Mouse (Mus musculus): ENCODE results near the gene Serpinf2. TPM values are rescaled to one million over a fixed set of nuclear protein-coding genes. Genes with fewer than 3 reads are reported as not detected.
A peak's percentile ranks its signal among the peaks of the same experiment; 100 is the strongest.

Gene Serpinf2
- polyA plus RNA-seq, 1 experiment from 2014 or later = 0.07 TPM

- H3K4me1 ChIP-seq (replicated peaks) = 0 out of 2 replicates have a peak, but pooled peaks cover 5% of the 10 kb centered on the region
- no peak overlapping the region for H3K9ac ChIP-seq (replicated peaks)
- H3K27ac ChIP-seq = no peak overlapping the region
- no peak for ATAC-seq
- H3K4me2 ChIP-seq (replicated peaks) = no peak overlapping the region
- H3K27me3 ChIP-seq = no peaks in the 10 kb centered on the region
- no peaks in the 10 kb centered on the region for H3K9me3 ChIP-seq
- peaks cover 70% of the 10 kb centered on the region for H3K36me3 ChIP-seq
- H3K4me3 ChIP-seq (replicated peaks) = no peak overlapping the region
- 44% methylated on average over 8 of the region's 8 CpGs for whole genome bisulfite sequencing
Measured at GRCm38 (mm10) chr11:75443711-75444110, 4.3 kb upstream of the Serpinf2 start.

GRCm38 (mm10) chr11:75441601-75442000 is 2.2 kb upstream of the Serpinf2 start:
- H3K27me3 ChIP-seq = no peaks in the 10 kb centered on the region
- H3K27ac ChIP-seq = no peak overlapping the region
- 75% methylated on average over 16 of the region's 16 CpGs for WGBS
- H3K4me1 ChIP-seq (replicated peaks) = 0 out of 2 replicates have a peak, but pooled peaks cover 5% of the 10 kb centered on the region
- no peak overlapping the region for H3K4me3 ChIP-seq (replicated peaks)
- peaks cover 50% of the 10 kb centered on the region for H3K36me3 ChIP-seq
- H3K9me3 ChIP-seq = no peaks in the 10 kb centered on the region
- H3K9ac ChIP-seq (replicated peaks) = no peak overlapping the region
- ATAC-seq = no peak
- no peak overlapping the region for H3K4me2 ChIP-seq (replicated peaks)

- Histone ChIP-seq H3K36me3 (peaks cover 46% of the 10 kb centered on the region), H3K9ac (replicated peaks) (no peak overlapping the region), H3K9me3 (no peaks in the 10 kb centered on the region), H3K27ac (no peak overlapping the region), H3K4me2 (replicated peaks) (no peak overlapping the region), H3K27me3 (no peaks in the 10 kb centered on the region), H3K4me3 (replicated peaks) (no peak overlapping the region), H3K4me1 (replicated peaks) (0 out of 2 replicates have a peak, but pooled peaks cover 5% of the 10 kb centered on the region)
- no peak for ATAC-seq
- WGBS = 91% methylated on average over 7 of the region's 7 CpGs
Measured at GRCm38 (mm10) chr11:75441034-75441433, 1.6 kb upstream of the Serpinf2 start.

GRCm38 (mm10) chr11:75439951-75440350 is 560 bp upstream of the Serpinf2 start:
- Histone ChIP-seq H3K27ac (no peak overlapping the region), H3K9me3 (no peaks in the 10 kb centered on the region), H3K4me3 (replicated peaks) (no peak overlapping the region), H3K9ac (replicated peaks) (no peak overlapping the region), H3K4me1 (replicated peaks) (0 out of 2 replicates have a peak, but pooled peaks cover 5% of the 10 kb centered on the region), H3K27me3 (no peaks in the 10 kb centered on the region), H3K4me2 (replicated peaks) (no peak overlapping the region), H3K36me3 (peaks cover 35% of the 10 kb centered on the region)
- WGBS = 86% methylated on average over 3 of the region's 3 CpGs
- no peak for ATAC-seq

GRCm38 (mm10) chr11:75438804-75439203 is 587 bp downstream of the Serpinf2 start:
- Histone ChIP-seq H3K27me3 (no peaks in the 10 kb centered on the region), H3K9ac (replicated peaks) (no peak overlapping the region), H3K4me3 (replicated peaks) (no peak overlapping the region), H3K4me2 (replicated peaks) (no peak overlapping the region), H3K9me3 (no peaks in the 10 kb centered on the region), H3K27ac (no peak overlapping the region), H3K4me1 (replicated peaks) (0 out of 2 replicates have a peak, but pooled peaks cover 5% of the 10 kb centered on the region), H3K36me3 (peaks cover 23% of the 10 kb centered on the region)
- no peak for ATAC-seq
- 89% methylated on average over 3 of the region's 3 CpGs for WGBS

GRCm38 (mm10) chr11:75438194-75438593 is 1.2 kb downstream of the Serpinf2 start:
- 0 out of 2 replicates have a peak, but pooled peaks cover 5% of the 10 kb centered on the region for H3K4me1 ChIP-seq (replicated peaks)
- 89% methylated on average over 13 of the region's 13 CpGs for WGBS
- no peaks in the 10 kb centered on the region for H3K9me3 ChIP-seq
- H3K27me3 ChIP-seq = no peaks in the 10 kb centered on the region
- ATAC-seq = no peak
- no peak overlapping the region for H3K9ac ChIP-seq (replicated peaks)
- H3K4me2 ChIP-seq (replicated peaks) = no peak overlapping the region
- peaks cover 18% of the 10 kb centered on the region for H3K36me3 ChIP-seq
- H3K4me3 ChIP-seq (replicated peaks) = no peak overlapping the region
- H3K27ac ChIP-seq = no peak overlapping the region

- Histone ChIP-seq H3K4me3 (replicated peaks) (no peak overlapping the region), H3K36me3 (no peaks in the 10 kb centered on the region), H3K27ac (no peak overlapping the region), H3K9me3 (no peaks in the 10 kb centered on the region), H3K9ac (replicated peaks) (no peak overlapping the region), H3K27me3 (no peaks in the 10 kb centered on the region), H3K4me1 (replicated peaks) (no peaks in the 10 kb centered on the region), H3K4me2 (replicated peaks) (no peak overlapping the region)
- no peak for ATAC-seq
- 86% methylated on average over 5 of the region's 5 CpGs for WGBS
Measured at GRCm38 (mm10) chr11:75434138-75434537, 5.3 kb downstream of the Serpinf2 start.

GRCm38 (mm10) chr11:75431307-75431706 is 8.1 kb downstream of the Serpinf2 start:
- 0 out of 2 replicates have a peak, but pooled peaks have one; percentile 43 for ATAC-seq
- H3K4me3 ChIP-seq (replicated peaks) = no peak overlapping the region
- no peak overlapping the region for H3K9ac ChIP-seq (replicated peaks)
- no peaks in the 10 kb centered on the region for H3K27me3 ChIP-seq
- no peak overlapping the region for H3K4me2 ChIP-seq (replicated peaks)
- 87% methylated on average over 11 of the region's 11 CpGs for WGBS
- no peaks in the 10 kb centered on the region for H3K36me3 ChIP-seq
- no peaks in the 10 kb centered on the region for H3K9me3 ChIP-seq
- H3K27ac ChIP-seq = no peak overlapping the region
- H3K4me1 ChIP-seq (replicated peaks) = no peaks in the 10 kb centered on the region

- Histone ChIP-seq H3K9me3 (no peaks in the 10 kb centered on the region), H3K27ac (no peak overlapping the region), H3K9ac (replicated peaks) (no peak overlapping the region), H3K36me3 (no peaks in the 10 kb centered on the region), H3K4me1 (replicated peaks) (no peaks in the 10 kb centered on the region), H3K27me3 (no peaks in the 10 kb centered on the region), H3K4me3 (replicated peaks) (no peak overlapping the region), H3K4me2 (replicated peaks) (no peak overlapping the region)
- no peak for ATAC-seq
- 86% methylated on average over 9 of the region's 9 CpGs for WGBS
Measured at GRCm38 (mm10) chr11:75429019-75429705, 10.2 kb downstream of the Serpinf2 start.

- H3K9ac ChIP-seq (replicated peaks) = no peak overlapping the region
- WGBS = 95% methylated on average over 3 of the region's 3 CpGs
- no peak for ATAC-seq
- no peak overlapping the region for H3K27ac ChIP-seq
- H3K27me3 ChIP-seq = no peaks in the 10 kb centered on the region
- H3K9me3 ChIP-seq = no peaks in the 10 kb centered on the region
- no peak overlapping the region for H3K4me2 ChIP-seq (replicated peaks)
- H3K4me3 ChIP-seq (replicated peaks) = no peak overlapping the region
- no peaks in the 10 kb centered on the region for H3K36me3 ChIP-seq
- no peaks in the 10 kb centered on the region for H3K4me1 ChIP-seq (replicated peaks)
Measured at GRCm38 (mm10) chr11:75424459-75424858, 14.9 kb downstream of the Serpinf2 start.

- no peaks in the 10 kb centered on the region for H3K36me3 ChIP-seq
- no peaks in the 10 kb centered on the region for H3K9me3 ChIP-seq
- H3K4me1 ChIP-seq (replicated peaks) = no peaks in the 10 kb centered on the region
- no peaks in the 10 kb centered on the region for H3K27me3 ChIP-seq
- H3K4me3 ChIP-seq (replicated peaks) = no peak overlapping the region
- no peak for ATAC-seq
- H3K4me2 ChIP-seq (replicated peaks) = no peak overlapping the region
- H3K9ac ChIP-seq (replicated peaks) = no peak overlapping the region
- WGBS = 91% methylated on average over 9 of the region's 9 CpGs
- H3K27ac ChIP-seq = no peak overlapping the region
Measured at GRCm38 (mm10) chr11:75424033-75424432, 15.4 kb downstream of the Serpinf2 start.

GRCm38 (mm10) chr11:75423091-75423490 is 16.3 kb downstream of the Serpinf2 start:
- H3K27ac ChIP-seq = no peak overlapping the region
- WGBS = 86% methylated on average over 3 of the region's 3 CpGs
- no peak overlapping the region for H3K4me3 ChIP-seq (replicated peaks)
- H3K4me2 ChIP-seq (replicated peaks) = no peak overlapping the region
- no peaks in the 10 kb centered on the region for H3K27me3 ChIP-seq
- no peak overlapping the region for H3K9ac ChIP-seq (replicated peaks)
- no peaks in the 10 kb centered on the region for H3K9me3 ChIP-seq
- no peaks in the 10 kb centered on the region for H3K4me1 ChIP-seq (replicated peaks)
- H3K36me3 ChIP-seq = no peaks in the 10 kb centered on the region
- no peak for ATAC-seq

All from midbrain, embryonic 13.5 days (tissue).